Mouse (Mus musculus) ES-E14 (cell line): ENCODE measurements around the gene Ube2d2b.

Experiments used
- CHD2 ChIP-seq: IDR thresholded peaks from 2 replicates; pipeline ENCODE4 v1.6.1; 2014; ENCODE audit warnings: mild to moderate bottlenecking, low read depth, low read length, inconsistent platforms
- HCFC1 ChIP-seq: IDR thresholded peaks from 2 replicates; pipeline ENCODE4 v1.6.1; 2012; ENCODE audit warnings: low read length, inconsistent platforms, borderline replicate concordance; ENCODE audit not compliant: insufficient read depth
- MAFK ChIP-seq: IDR thresholded peaks from 2 replicates; pipeline ENCODE4 v1.6.1; 2014; ENCODE audit warnings: mild to moderate bottlenecking, low read depth, low read length, inconsistent platforms; ENCODE audit not compliant: insufficient read depth
- ZC3H11A ChIP-seq: IDR thresholded peaks from 2 replicates; pipeline ENCODE4 v1.6.1; 2012; ENCODE audit warnings: low read depth, mild to moderate bottlenecking, inconsistent platforms, low read length, borderline replicate concordance
- ZNF384 ChIP-seq: IDR thresholded peaks from 2 replicates; pipeline ENCODE4 v1.6.1; 2012; ENCODE audit warnings: low read depth, low read length, inconsistent platforms

GRCm38 (mm10) chr5:107787682-107788443 is 42.0 kb upstream of the Ube2d2b start:
- no peak for TF ChIP-seq MAFK
- TF ChIP-seq ZC3H11A: no peak
- no peak for TF ChIP-seq ZNF384
- TF ChIP-seq HCFC1: no peak
- TF ChIP-seq CHD2: no peak
